Mouse (Mus musculus): Measurements from ENCODE around the gene Enc1.

The Enc1 gene

GRCm38 (mm10) chr13:97227795-97228194, 13.1 kb upstream of the Enc1 start:
- ATAC-seq (ENCODE audit: low TSS enrichment) = no peak

GRCm38 (mm10) chr13:97230101-97230500, 10.8 kb upstream of the Enc1 start:
- ATAC-seq (ENCODE audit: low TSS enrichment) = no peak

- ATAC-seq (ENCODE audit: low TSS enrichment) = no peak
Measured at GRCm38 (mm10) chr13:97233092-97233491, 7.8 kb upstream of the Enc1 start.

- peak; percentile 86 for ATAC-seq (ENCODE audit: low TSS enrichment)
Measured at GRCm38 (mm10) chr13:97234785-97235417, 6.0 kb upstream of the Enc1 start.

- no peak for ATAC-seq (ENCODE audit: low TSS enrichment)
Measured at GRCm38 (mm10) chr13:97235911-97236310, 5.0 kb upstream of the Enc1 start.

- ATAC-seq (ENCODE audit: low TSS enrichment) = no peak
Measured at GRCm38 (mm10) chr13:97237700-97238099, 3.2 kb upstream of the Enc1 start.

GRCm38 (mm10) chr13:97238181-97238981, 2.5 kb upstream of the Enc1 start:
- no peak for ATAC-seq (ENCODE audit: low TSS enrichment)

GRCm38 (mm10) chr13:97239343-97240180, 1.3 kb upstream of the Enc1 start:
- peak; percentile 57 for ATAC-seq (ENCODE audit: low TSS enrichment)

- peak; percentile 31 for ATAC-seq (ENCODE audit: low TSS enrichment)
Measured at GRCm38 (mm10) chr13:97240279-97240964, 483 bp upstream of the Enc1 start.

GRCm38 (mm10) chr13:97241787-97242280, 929 bp downstream of the Enc1 start:
- no peak for ATAC-seq (ENCODE audit: low TSS enrichment)

- no peak for ATAC-seq (ENCODE audit: low TSS enrichment)
Measured at GRCm38 (mm10) chr13:97242716-97243115, 1.8 kb downstream of the Enc1 start.

- ATAC-seq (ENCODE audit: low TSS enrichment) = no peak
Measured at GRCm38 (mm10) chr13:97243962-97244711, 3.2 kb downstream of the Enc1 start.

GRCm38 (mm10) chr13:97244712-97245105, 3.8 kb downstream of the Enc1 start:
- ATAC-seq (ENCODE audit: low TSS enrichment) = no peak

- ATAC-seq (ENCODE audit: low TSS enrichment) = no peak
Measured at GRCm38 (mm10) chr13:97245157-97245556, 4.3 kb downstream of the Enc1 start.

GRCm38 (mm10) chr13:97246217-97246616, 5.3 kb downstream of the Enc1 start:
- ATAC-seq (ENCODE audit: low TSS enrichment) = no peak

GRCm38 (mm10) chr13:97247754-97248153, 6.8 kb downstream of the Enc1 start:
- ATAC-seq (ENCODE audit: low TSS enrichment) = no peak

GRCm38 (mm10) chr13:97249051-97249461, 8.2 kb downstream of the Enc1 start:
- ATAC-seq (ENCODE audit: low TSS enrichment) = no peak

GRCm38 (mm10) chr13:97249507-97250078, 8.7 kb downstream of the Enc1 start:
- no peak for ATAC-seq (ENCODE audit: low TSS enrichment)

GRCm38 (mm10) chr13:97250148-97250547, 9.2 kb downstream of the Enc1 start:
- ATAC-seq (ENCODE audit: low TSS enrichment) = no peak

GRCm38 (mm10) chr13:97250551-97251380, 9.9 kb downstream of the Enc1 start:
- ATAC-seq (ENCODE audit: low TSS enrichment) = no peak
